Mouse (Mus musculus): ENCODE measurements at regions not wholly inside any gene's neighbourhood (a gene's known extent, or its start where the extent isn't known, plus 50 kb on each side); places are given as distances from the start of the nearest gene placed in this dataset.

DNA sequence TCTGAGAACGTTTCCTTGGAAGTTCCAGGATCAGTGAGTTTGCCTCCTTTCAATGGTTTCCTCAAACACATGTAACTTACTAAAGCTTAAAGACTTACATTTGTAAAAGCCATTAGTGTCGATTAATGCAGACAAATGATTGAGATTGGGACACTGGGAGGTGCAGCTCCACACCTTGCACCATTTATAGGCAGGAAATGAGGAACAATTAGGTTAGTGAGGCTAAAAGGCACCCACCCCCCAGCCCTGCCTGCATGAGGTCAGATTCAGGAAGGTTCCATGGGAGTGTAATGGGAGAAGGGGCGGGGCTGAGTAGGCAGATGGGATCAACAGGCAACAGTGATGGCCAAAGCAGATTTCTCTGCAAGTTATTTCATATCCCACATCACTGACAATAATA, 131.1 kb upstream of the Gm12728 start:
- no peaks in the 10 kb centered on the region for H3K4me1 ChIP-seq (replicated peaks; ENCODE audit: control insufficient read depth, insufficient read depth, low read length)
- no peak overlapping the region for H3K9ac ChIP-seq (ENCODE audit: low read depth, low read length)
- DNase-seq (ENCODE audit: low spot score), result no peak
- no peak overlapping the region for H3K4me3 ChIP-seq (ENCODE audit: low read depth, low read length)
- 72% methylated on average over 3 of the region's 3 CpGs for WGBS
- H3K9me3 ChIP-seq (ENCODE audit: control insufficient read depth, low read length), result no peaks in the 10 kb centered on the region
- ATAC-seq (ENCODE audit: low FRiP score), result no peak
- H3K27ac ChIP-seq (ENCODE audit: low read depth, low read length), result no peak overlapping the region
- no peaks in the 10 kb centered on the region for H3K27me3 ChIP-seq (ENCODE audit: control insufficient read depth, insufficient read depth, low read length)
- H3K4me2 ChIP-seq (replicated peaks; ENCODE audit: low read depth, low read length), result no peak overlapping the region
- no peaks in the 10 kb centered on the region for H3K36me3 ChIP-seq (ENCODE audit: control insufficient read depth, insufficient read depth, low read length)

DNA sequence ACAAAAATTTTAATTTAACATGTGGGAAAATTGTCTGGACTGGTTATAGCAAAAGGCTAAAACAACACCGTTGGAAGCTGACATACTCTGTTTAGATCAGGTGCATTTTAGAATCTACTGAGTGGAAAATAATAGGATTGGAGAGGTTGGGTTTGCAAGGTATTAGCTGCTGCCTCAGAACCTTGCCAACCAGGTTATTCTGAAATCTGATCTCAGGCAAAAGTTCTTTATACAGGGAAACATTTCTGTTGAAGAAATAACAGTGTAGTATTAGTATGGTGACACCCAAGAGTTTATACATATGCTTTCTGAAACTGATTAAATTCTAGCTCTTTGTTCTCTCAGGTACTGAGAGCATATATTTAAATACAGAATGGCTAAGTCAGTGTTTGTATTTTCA, 113.0 kb upstream of the Gm12728 start:
- H3K4me3 ChIP-seq (ENCODE audit: low read depth, low read length), result no peak overlapping the region
- no peaks in the 10 kb centered on the region for H3K27me3 ChIP-seq (ENCODE audit: control insufficient read depth, insufficient read depth, low read length)
- DNase-seq (ENCODE audit: low spot score) (no peak), ATAC-seq (ENCODE audit: low FRiP score) (no peak)
- no peaks in the 10 kb centered on the region for H3K4me1 ChIP-seq (replicated peaks; ENCODE audit: control insufficient read depth, insufficient read depth, low read length)
- no peak overlapping the region for H3K9ac ChIP-seq (ENCODE audit: low read depth, low read length)
- H3K36me3 ChIP-seq (ENCODE audit: control insufficient read depth, insufficient read depth, low read length), result no peaks in the 10 kb centered on the region
- H3K4me2 ChIP-seq (replicated peaks; ENCODE audit: low read depth, low read length), result no peak overlapping the region
- no peaks in the 10 kb centered on the region for H3K9me3 ChIP-seq (ENCODE audit: control insufficient read depth, low read length)
- no peak overlapping the region for H3K27ac ChIP-seq (ENCODE audit: low read depth, low read length)
- WGBS, result 83% methylated on average over 1 of the region's 1 CpGs

DNA sequence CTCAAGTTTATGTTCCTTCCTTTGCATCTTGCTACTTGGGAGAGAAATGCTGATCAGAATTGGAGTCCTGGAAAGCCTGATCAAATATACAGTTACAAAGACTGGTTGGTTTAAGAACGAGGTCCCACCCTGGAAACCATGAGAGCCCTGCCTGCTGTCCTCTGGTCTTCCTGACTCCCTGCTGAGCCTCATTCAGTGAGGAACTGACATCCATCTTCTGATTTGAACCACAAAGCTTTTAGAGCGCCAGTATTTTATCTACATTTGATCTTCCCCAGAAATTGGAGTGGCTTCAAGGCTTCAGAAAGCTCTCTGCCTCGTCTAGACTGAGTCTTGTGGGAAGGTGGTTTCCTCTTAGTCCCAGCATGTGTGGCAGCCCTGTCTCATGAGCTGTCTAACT, 99.0 kb upstream of the Gm12728 start:
- H3K9ac ChIP-seq (ENCODE audit: low read depth, low read length), result no peak overlapping the region
- H3K27me3 ChIP-seq (ENCODE audit: control insufficient read depth, insufficient read depth, low read length), result no peaks in the 10 kb centered on the region
- no peak overlapping the region for H3K27ac ChIP-seq (ENCODE audit: low read depth, low read length)
- no peak for DNase-seq (ENCODE audit: low spot score)
- ATAC-seq (ENCODE audit: low FRiP score), result no peak
- WGBS, result 47% methylated on average over 3 of the region's 3 CpGs
- H3K36me3 ChIP-seq (ENCODE audit: control insufficient read depth, insufficient read depth, low read length), result no peaks in the 10 kb centered on the region
- H3K4me3 ChIP-seq (ENCODE audit: low read depth, low read length), result no peak overlapping the region
- no peaks in the 10 kb centered on the region for H3K9me3 ChIP-seq (ENCODE audit: control insufficient read depth, low read length)
- H3K4me1 ChIP-seq (replicated peaks; ENCODE audit: control insufficient read depth, insufficient read depth, low read length), result no peaks in the 10 kb centered on the region
- H3K4me2 ChIP-seq (replicated peaks; ENCODE audit: low read depth, low read length), result no peak overlapping the region

DNA sequence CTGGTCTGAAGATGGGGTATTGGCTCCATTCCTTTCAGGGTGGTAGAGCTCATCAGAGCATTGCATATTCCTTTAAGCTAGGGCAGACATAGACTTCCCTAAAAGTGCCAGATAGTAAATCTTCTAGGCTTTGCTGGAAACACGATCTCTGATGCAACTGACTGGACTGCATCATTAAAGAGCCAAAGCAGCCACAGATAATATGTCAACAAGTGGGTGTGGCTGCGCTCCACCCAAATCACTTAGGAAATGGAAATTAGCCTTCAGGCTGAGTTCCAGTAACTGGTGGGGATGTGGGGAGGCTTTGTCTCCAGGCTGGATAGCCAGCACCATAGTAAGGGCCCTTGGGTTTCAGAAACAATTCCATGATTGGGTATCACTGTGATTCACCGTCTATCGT, 97.3 kb upstream of the Gm12728 start:
- Histone ChIP-seq H3K4me1 (replicated peaks; ENCODE audit: control insufficient read depth, insufficient read depth, low read length) (no peaks in the 10 kb centered on the region), H3K27me3 (ENCODE audit: control insufficient read depth, insufficient read depth, low read length) (no peaks in the 10 kb centered on the region), H3K4me3 (ENCODE audit: low read depth, low read length) (no peak overlapping the region), H3K27ac (ENCODE audit: low read depth, low read length) (no peak overlapping the region), H3K36me3 (ENCODE audit: control insufficient read depth, insufficient read depth, low read length) (no peaks in the 10 kb centered on the region), H3K4me2 (replicated peaks; ENCODE audit: low read depth, low read length) (no peak overlapping the region), H3K9ac (ENCODE audit: low read depth, low read length) (no peak overlapping the region), H3K9me3 (ENCODE audit: control insufficient read depth, low read length) (no peaks in the 10 kb centered on the region)
- ATAC-seq (ENCODE audit: low FRiP score) (no peak), DNase-seq (ENCODE audit: low spot score) (no peak)
- WGBS, result 85% methylated on average over 4 of the region's 4 CpGs

DNA sequence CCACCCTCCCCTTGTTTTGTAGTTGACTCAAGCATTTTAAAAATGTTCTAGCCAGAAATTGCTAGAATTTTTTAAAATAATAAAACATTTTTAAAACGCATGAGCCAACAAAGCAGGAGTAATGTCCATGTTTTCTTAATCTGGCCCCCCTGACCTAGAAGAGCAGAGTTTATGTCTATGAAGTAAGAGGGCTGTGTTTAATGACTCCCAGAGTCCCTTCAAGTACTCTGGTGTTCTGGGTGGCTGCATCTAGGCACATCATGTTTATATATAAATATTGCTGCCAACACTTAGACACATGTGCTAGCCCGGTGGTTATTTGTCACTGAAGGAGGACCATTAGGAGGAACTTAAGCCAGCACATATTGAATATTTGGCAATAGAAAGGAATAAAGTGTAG, 93.8 kb upstream of the Gm12728 start:
- no peak overlapping the region for H3K4me2 ChIP-seq (replicated peaks; ENCODE audit: low read depth, low read length)
- H3K9me3 ChIP-seq (ENCODE audit: control insufficient read depth, low read length), result no peaks in the 10 kb centered on the region
- H3K36me3 ChIP-seq (ENCODE audit: control insufficient read depth, insufficient read depth, low read length), result no peaks in the 10 kb centered on the region
- H3K27me3 ChIP-seq (ENCODE audit: control insufficient read depth, insufficient read depth, low read length), result no peaks in the 10 kb centered on the region
- no peak overlapping the region for H3K9ac ChIP-seq (ENCODE audit: low read depth, low read length)
- H3K27ac ChIP-seq (ENCODE audit: low read depth, low read length), result no peak overlapping the region
- no peak overlapping the region for H3K4me3 ChIP-seq (ENCODE audit: low read depth, low read length)
- no peaks in the 10 kb centered on the region for H3K4me1 ChIP-seq (replicated peaks; ENCODE audit: control insufficient read depth, insufficient read depth, low read length)
- WGBS, result 84% methylated on average over 2 of the region's 2 CpGs
- DNase-seq (ENCODE audit: low spot score), result no peak
- no peak for ATAC-seq (ENCODE audit: low FRiP score)

DNA sequence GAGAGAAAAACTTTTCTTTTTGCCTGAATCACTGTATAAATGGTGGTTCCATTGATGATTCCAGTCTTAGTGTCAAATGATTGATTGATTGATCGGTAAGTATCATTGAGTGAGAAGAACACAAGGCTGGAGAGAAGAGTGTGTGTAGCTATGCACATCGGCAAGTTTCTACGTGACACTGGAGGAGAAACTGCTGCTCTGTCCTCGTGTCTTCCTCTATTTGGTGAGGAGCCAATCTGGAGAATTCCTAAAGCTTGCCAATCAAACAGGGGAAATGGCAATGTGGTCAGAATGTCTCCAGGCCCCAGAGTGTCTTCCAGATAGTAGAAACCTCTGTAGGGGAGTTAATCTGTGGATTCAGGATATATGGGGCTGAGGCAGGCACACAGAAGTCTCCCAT, 92.5 kb upstream of the Gm12728 start:
- WGBS, result 87% methylated on average over 4 of the region's 4 CpGs
- ATAC-seq (ENCODE audit: low FRiP score), result no peak
- H3K9ac ChIP-seq (ENCODE audit: low read depth, low read length), result no peak overlapping the region

DNA sequence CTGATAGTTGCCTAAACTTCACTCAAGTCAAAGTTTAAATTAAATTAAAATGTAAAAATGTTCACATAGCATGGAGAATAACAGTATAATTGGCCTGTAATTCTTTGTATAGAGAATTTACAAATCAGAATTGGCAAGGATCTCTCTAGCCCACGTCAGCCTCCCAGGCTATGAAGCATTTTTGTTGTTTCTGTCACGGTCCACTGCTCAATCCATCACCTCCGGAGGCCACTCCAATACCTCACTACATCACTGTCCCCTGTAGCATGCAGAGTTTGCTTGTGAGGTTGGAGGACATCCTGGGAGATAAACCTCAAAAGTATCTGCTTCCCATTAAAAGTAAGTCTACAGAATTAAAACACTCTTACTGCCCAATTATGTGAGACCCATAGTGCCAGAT, 87.6 kb upstream of the Gm12728 start:
- Histone ChIP-seq H3K9ac (ENCODE audit: low read depth, low read length) (no peak overlapping the region), H3K27me3 (ENCODE audit: control insufficient read depth, insufficient read depth, low read length) (no peaks in the 10 kb centered on the region), H3K36me3 (ENCODE audit: control insufficient read depth, insufficient read depth, low read length) (no peaks in the 10 kb centered on the region), H3K4me3 (ENCODE audit: low read depth, low read length) (no peak overlapping the region), H3K9me3 (ENCODE audit: control insufficient read depth, low read length) (no peaks in the 10 kb centered on the region), H3K4me1 (replicated peaks; ENCODE audit: control insufficient read depth, insufficient read depth, low read length) (no peaks in the 10 kb centered on the region), H3K4me2 (replicated peaks; ENCODE audit: low read depth, low read length) (no peak overlapping the region), H3K27ac (ENCODE audit: low read depth, low read length) (no peak overlapping the region)
- DNase-seq (ENCODE audit: low spot score) (no peak), ATAC-seq (ENCODE audit: low FRiP score) (no peak)
- WGBS, result 44% methylated on average over 3 of the region's 3 CpGs

More for the DNA sequence above, 92.5 kb upstream of the Gm12728 start:
- no peaks in the 10 kb centered on the region for H3K36me3 ChIP-seq (ENCODE audit: control insufficient read depth, insufficient read depth, low read length)
- H3K27me3 ChIP-seq (ENCODE audit: control insufficient read depth, insufficient read depth, low read length), result no peaks in the 10 kb centered on the region
- H3K27ac ChIP-seq (ENCODE audit: low read depth, low read length), result no peak overlapping the region
- no peaks in the 10 kb centered on the region for H3K9me3 ChIP-seq (ENCODE audit: control insufficient read depth, low read length)
- no peak overlapping the region for H3K4me2 ChIP-seq (replicated peaks; ENCODE audit: low read depth, low read length)
- no peak for DNase-seq (ENCODE audit: low spot score)
- H3K4me1 ChIP-seq (replicated peaks; ENCODE audit: control insufficient read depth, insufficient read depth, low read length), result no peaks in the 10 kb centered on the region
- H3K4me3 ChIP-seq (ENCODE audit: low read depth, low read length), result no peak overlapping the region

DNA sequence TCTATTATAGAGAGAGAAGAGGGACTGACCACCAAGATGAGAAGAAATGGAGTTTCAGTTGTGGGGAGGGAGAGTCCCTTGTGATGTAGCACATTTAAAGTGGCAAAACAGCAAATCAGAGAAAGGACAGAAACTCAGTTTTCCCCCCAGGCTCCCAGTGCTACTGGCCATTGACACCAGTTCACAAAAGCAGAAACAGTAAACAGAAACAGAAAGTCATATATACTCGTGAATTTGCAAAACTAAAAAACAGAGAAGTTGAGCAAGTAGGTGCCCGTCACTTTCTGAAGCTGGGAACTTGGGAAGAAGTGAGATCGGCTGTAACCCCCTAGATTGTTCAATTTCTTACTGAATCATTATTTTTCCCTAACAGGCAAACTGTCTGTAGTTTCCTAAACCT, 86.3 kb upstream of the Gm12728 start:
- H3K9ac ChIP-seq (ENCODE audit: low read depth, low read length), result no peak overlapping the region
- no peaks in the 10 kb centered on the region for H3K27me3 ChIP-seq (ENCODE audit: control insufficient read depth, insufficient read depth, low read length)
- no peaks in the 10 kb centered on the region for H3K36me3 ChIP-seq (ENCODE audit: control insufficient read depth, insufficient read depth, low read length)
- no peak overlapping the region for H3K4me2 ChIP-seq (replicated peaks; ENCODE audit: low read depth, low read length)
- H3K27ac ChIP-seq (ENCODE audit: low read depth, low read length), result no peak overlapping the region
- 88% methylated on average over 3 of the region's 3 CpGs for WGBS
- H3K9me3 ChIP-seq (ENCODE audit: control insufficient read depth, low read length), result no peaks in the 10 kb centered on the region
- no peak overlapping the region for H3K4me3 ChIP-seq (ENCODE audit: low read depth, low read length)
- ATAC-seq (ENCODE audit: low FRiP score) (no peak), DNase-seq (ENCODE audit: low spot score) (no peak)
- H3K4me1 ChIP-seq (replicated peaks; ENCODE audit: control insufficient read depth, insufficient read depth, low read length), result no peaks in the 10 kb centered on the region

DNA sequence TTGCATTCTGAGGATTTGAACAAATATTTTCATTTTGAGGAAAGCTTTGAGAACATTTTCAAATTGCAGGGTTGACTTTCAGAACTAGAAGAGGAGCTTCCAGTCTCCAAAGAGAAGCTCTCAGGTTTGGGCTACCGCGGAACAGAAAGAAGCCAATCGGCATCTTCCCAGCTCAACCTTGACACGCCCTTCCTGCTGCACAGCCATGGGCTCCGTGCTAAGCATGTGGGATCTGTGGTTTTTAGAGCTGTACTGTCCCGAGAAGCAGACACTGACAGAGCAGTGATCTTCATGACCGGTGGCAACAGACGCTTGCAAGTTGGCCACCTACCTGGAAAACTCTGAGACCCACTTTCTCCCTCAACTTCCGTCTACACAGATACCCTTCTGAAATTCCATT, 85.4 kb upstream of the Gm12728 start:
- H3K9me3 ChIP-seq (ENCODE audit: control insufficient read depth, low read length), result no peaks in the 10 kb centered on the region
- no peaks in the 10 kb centered on the region for H3K27me3 ChIP-seq (ENCODE audit: control insufficient read depth, insufficient read depth, low read length)
- no peaks in the 10 kb centered on the region for H3K36me3 ChIP-seq (ENCODE audit: control insufficient read depth, insufficient read depth, low read length)
- DNase-seq (ENCODE audit: low spot score), result no peak
- 91% methylated on average over 9 of the region's 9 CpGs for WGBS
- no peak overlapping the region for H3K27ac ChIP-seq (ENCODE audit: low read depth, low read length)
- H3K4me2 ChIP-seq (replicated peaks; ENCODE audit: low read depth, low read length), result no peak overlapping the region
- no peaks in the 10 kb centered on the region for H3K4me1 ChIP-seq (replicated peaks; ENCODE audit: control insufficient read depth, insufficient read depth, low read length)
- no peak for ATAC-seq (ENCODE audit: low FRiP score)
- no peak overlapping the region for H3K9ac ChIP-seq (ENCODE audit: low read depth, low read length)
- no peak overlapping the region for H3K4me3 ChIP-seq (ENCODE audit: low read depth, low read length)

Data from hindbrain, embryonic 11.5 days (tissue).